Mouse (Mus musculus): Measurements from ENCODE around the gene Cnppd1.
A peak's percentile ranks its signal among the peaks of the same experiment; 100 is the strongest.

Cnppd1 gene

GRCm38 (mm10) chr1:75148727-75149126 lies 6.2 kb upstream of the Cnppd1 start:
- DNase-seq (ENCODE audit: low read depth in 1 of 2, low spot score in 2 of 2): no peak

GRCm38 (mm10) chr1:75147411-75148135 lies 5.1 kb upstream of the Cnppd1 start:
- no peak for DNase-seq (ENCODE audit: low read depth in 1 of 2, low spot score in 2 of 2)

DNA sequence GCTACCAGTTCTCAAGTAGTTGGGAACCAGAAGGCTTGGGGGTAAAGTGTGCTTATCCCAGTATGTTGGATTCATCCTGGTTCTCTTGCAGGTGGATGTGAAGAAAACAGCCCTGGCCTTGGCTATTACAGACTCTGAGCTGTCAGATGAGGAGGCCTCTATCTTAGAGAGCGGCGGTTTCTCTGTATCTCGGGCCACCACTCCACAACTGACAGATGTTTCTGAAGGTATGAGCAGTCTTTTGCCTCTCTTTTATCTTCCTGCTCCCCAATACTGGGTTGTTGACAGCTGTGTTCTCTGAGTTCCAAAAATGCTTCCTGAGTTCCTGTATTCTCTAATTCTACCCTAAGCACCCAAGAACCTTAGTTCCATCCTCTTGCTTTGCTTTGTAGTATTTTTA lies 3.1 kb upstream of the Cnppd1 start:
- no peak for DNase-seq (ENCODE audit: low read depth in 1 of 2, low spot score in 2 of 2)

- DNase-seq (ENCODE audit: low read depth in 1 of 2, low spot score in 2 of 2): peak in 1 of 2 experiments; percentile 63
Observed at GRCm38 (mm10) chr1:75141486-75142190, 873 bp downstream of the Cnppd1 start.

DNA sequence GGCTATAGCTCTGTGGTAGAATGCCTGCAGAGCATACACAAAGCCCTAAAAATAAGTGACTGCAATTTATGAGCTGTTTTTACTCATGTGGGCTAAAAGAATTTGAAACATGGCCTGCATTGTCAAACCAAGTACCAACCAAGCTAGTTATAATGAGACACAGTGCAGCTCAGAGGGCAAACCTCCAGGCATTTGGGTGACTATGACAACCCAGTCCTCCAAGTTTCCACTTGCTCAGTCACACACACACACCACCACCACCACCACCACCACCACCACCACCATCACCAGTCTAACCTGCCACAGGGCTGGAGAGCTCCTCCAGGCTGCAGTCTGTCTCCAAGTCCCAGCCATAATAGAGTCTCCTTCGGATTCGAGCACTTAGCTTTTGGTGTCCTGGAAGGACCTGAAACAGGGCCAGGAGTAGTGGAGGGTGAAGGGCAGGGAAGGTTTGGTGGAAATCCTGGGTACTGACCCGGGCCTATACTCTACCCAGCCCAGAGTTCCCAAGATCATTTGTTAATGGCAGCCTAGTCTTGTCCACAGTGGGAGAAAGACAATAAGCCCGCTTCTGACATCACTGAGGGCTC lies 1.8 kb downstream of the Cnppd1 start:
- DNase-seq (ENCODE audit: low read depth in 1 of 2, low spot score in 2 of 2): no peak

DNA sequence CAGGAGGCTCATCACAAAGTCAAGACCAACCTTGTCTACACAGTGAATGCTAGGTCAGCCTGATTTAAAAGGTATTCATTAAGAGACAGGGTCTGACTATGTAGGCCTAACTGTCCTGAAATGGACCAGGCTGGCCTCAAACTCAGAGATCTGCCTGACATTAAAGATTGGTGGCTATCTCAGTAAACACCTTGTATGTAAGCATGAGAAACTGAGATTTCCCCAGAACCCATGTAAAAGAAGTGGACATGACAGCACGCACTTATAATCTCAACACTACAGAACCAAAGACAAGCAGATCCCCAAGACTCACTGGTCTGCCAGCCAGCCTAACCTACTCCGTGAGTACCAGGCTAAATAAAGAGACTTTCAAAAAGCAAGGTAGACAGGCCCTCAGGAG lies 4.1 kb downstream of the Cnppd1 start:
- no peak for DNase-seq (ENCODE audit: low read depth in 1 of 2, low spot score in 2 of 2)

GRCm38 (mm10) chr1:75136730-75137129 lies 5.8 kb downstream of the Cnppd1 start:
- no peak for DNase-seq (ENCODE audit: low read depth in 1 of 2, low spot score in 2 of 2)

DNA sequence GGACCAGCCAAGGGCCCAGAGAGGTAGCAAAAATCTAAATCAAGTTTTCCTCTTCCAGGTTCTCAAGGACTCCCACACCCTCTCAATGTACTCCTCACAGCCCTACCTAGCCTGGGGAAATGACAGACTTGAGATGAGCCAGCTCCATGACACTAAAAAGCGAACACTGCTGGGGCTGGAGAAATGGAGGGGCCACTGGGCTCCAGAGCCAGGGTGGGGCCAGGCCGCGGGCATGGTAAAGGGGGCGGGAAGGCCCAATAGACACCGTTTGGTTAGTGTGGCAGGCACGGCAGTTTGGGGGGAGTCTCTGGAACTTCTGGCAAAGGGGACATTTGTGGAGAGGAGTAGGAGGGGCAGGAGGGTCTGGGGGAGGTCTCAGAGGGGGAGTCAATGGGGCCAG lies 6.2 kb downstream of the Cnppd1 start:
- DNase-seq (ENCODE audit: low read depth in 1 of 2, low spot score in 2 of 2): no peak

DNA sequence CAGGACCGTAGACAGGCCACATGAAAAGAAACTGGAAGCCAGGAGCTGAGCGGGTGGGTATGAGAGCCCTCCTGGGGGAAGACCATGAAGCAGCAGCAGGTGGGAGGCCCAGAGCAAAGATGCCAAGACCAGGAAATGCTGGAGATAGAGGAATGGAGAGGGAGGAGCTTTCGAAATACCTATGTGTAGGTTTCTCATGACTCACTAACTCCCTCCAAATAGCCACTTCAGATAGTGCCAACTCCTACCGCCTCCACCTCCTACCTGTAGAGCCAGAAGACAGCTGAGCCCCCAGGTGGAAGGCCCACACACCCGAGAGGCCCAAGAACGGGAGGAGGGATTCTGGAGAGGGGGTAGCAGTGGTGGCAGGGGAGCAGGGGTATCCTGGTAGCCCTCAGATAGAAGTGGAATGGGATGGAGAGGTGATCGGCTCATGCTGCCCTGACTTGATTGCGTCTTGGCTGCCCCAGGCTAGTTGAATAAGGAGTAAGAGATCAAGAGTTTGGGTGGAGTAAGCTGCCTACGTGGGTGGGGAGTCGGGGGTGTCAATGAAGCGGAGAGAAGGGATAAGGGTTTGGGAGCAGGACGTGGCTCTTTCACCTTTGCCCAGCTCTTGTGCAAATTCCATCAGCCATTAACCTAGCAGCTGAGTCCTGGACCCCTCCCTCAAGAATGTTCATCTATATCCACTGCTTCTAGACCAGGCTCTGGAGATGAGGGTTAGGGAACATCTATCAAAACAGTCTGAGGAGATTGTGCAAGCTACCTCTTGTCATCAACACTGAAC lies 8.9 kb downstream of the Cnppd1 start, which contains the start of gene Slc23a3:
Gene Slc23a3, minus strand, starts transcription at position 470 of the 787 bp plus-strand sequence.
- no peak for DNase-seq (ENCODE audit: low read depth in 1 of 2, low spot score in 2 of 2)

- DNase-seq (ENCODE audit: low read depth in 1 of 2, low spot score in 2 of 2): no peak
Observed at GRCm38 (mm10) chr1:75128641-75129040, 13.9 kb downstream of the Cnppd1 start.

GRCm38 (mm10) chr1:75125418-75125817 lies 17.1 kb downstream of the Cnppd1 start:
- DNase-seq (ENCODE audit: low read depth in 1 of 2, low spot score in 2 of 2): no peak

DNA sequence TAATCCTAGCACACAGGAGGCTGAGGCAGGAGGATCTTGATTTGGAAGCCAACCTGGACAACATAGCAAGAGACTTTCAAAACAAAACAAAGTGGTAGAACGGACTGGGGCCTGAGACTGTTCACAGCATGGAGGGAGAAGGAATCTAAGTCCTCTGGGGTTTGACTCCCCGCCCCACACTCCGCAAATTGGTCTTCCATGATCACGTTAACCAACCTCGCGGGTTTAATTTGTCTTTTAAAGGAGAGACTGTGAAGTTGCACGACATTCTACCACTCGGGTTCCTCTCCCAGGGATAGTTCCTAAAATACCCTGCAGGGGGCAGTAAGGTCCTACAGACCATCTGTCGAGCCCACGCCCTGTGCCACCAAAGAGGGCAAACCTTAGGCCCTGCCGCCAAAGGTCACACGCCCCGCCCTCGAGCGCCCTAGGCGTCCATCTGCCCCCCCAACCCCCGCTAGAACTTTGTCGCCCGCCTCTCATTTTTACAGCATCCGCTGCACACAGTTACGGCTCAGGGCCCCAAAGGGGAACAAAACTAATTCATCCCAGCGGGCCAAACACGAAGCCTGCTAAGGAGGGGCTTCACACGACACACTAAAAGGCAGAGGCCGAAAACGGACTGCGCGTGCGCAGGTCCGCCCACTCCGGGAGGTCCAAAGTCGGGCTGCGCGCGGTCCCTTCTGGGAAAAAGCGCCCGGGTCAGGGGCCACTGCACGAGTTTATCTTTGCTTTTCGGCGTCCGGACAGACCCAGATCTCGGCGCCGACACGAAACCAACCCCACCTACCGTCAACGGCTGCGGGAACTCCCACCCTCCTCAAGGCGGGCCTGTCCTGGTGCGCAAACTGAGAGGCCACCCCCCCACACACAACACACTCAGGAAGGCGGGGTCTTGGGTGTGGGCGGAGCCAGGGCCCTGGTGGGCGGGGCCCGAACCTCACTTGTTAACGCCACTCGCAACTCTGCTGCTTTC lies 17.9 kb downstream of the Cnppd1 start, which contains the start of gene Nhej1:
Gene Nhej1, minus strand, starts transcription at position 855 of the 976 bp plus-strand sequence.
- DNase-seq (ENCODE audit: low read depth in 1 of 2, low spot score in 2 of 2): peak; percentile 76 to 87

DNA sequence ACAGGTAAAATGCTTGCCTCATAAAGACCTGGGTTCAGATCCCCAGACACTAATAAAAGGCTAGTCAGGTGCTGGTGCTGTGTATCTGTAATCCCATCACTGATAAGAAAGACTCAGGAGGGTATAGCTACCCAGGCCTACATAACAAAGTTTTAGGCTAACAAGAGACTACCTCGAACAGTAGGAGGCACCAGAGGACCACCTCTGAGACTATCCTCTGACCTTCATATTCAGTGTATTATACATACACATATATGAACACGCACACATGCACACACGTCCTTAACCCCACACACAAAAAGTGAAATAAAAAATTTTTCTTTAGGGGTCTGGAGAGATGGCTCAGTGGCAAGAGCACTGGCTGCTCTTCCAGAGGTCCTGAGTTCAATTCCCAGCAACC lies 20.3 kb downstream of the Cnppd1 start:
- DNase-seq (ENCODE audit: low read depth in 1 of 2, low spot score in 2 of 2): no peak
